In genomic region chr8:124113108-124113507, GRCm38 (mm10) we compare ENCODE assay signal across 24 mouse cellular contexts.
A peak's percentile ranks its signal among the peaks of the same experiment; 100 is the strongest.
DNase-seq lines count a peak whose midpoint lies in the region; ATAC-seq lines count a peak whose summit lies in the region.
"Had no signal": no experiment of that assay in that cellular context is flagged by ENCODE, and none has a peak within 500 bp of the region (broad histone marks: within the 10 kb centered on the region; RNA-seq: fewer than 3 reads in every experiment).

No protein-coding gene starts in this region.

- H3K27ac ChIP-seq in embryonic facial prominence, embryonic 14.5 days (replicated peaks; ENCODE audit: low read depth, low read length) = no peak overlapping the region
- H3K27ac ChIP-seq in embryonic facial prominence, embryonic 10.5 days (replicated peaks) = no peak overlapping the region
- peak overlapping the region; percentile 27; the same call in 1 of the 2 replicates for H3K27ac ChIP-seq in lung, embryonic 15.5 days
- H3K27ac ChIP-seq: embryonic facial prominence, embryonic 13.5 days; heart, embryonic 15.5 days; hindbrain, embryonic 15.5 days; kidney, postnatal 0 days; midbrain, embryonic 12.5 days; neural tube, embryonic 12.5 days had no signal

- no peaks in the 10 kb centered on the region for H3K9me3 ChIP-seq in embryonic facial prominence, embryonic 14.5 days (ENCODE audit: control insufficient read depth, low read length)
- H3K9me3 ChIP-seq in embryonic facial prominence, embryonic 10.5 days = peaks cover 6% of the 10 kb centered on the region; the same call in 1 of the 2 replicates
- H3K9me3 ChIP-seq in lung, embryonic 15.5 days = no peaks in the 10 kb centered on the region
- H3K9me3 ChIP-seq: embryonic facial prominence, embryonic 13.5 days; heart, embryonic 15.5 days; hindbrain, embryonic 15.5 days; midbrain, embryonic 12.5 days; neural tube, embryonic 12.5 days had no signal

- ATAC-seq in embryonic facial prominence, embryonic 14.5 days (ENCODE audit: low read depth) = no peak
- no peak for ATAC-seq in lung, embryonic 15.5 days (ENCODE audit: borderline replicate concordance, extremely low read depth, low FRiP score, low TSS enrichment)
- ATAC-seq: forebrain, postnatal 0 days; intestine, embryonic 16.5 days had no signal

- WGBS in embryonic facial prominence, embryonic 14.5 days = 67% methylated on average over 10 of the region's 10 CpGs
- WGBS in embryonic facial prominence, embryonic 10.5 days = 75% methylated on average over 10 of the region's 10 CpGs
- 54% methylated on average over 10 of the region's 10 CpGs for WGBS in lung, embryonic 15.5 days

- no peaks in the 10 kb centered on the region for H3K36me3 ChIP-seq in embryonic facial prominence, embryonic 14.5 days (ENCODE audit: control insufficient read depth, insufficient read depth, low read length)
- H3K36me3 ChIP-seq in embryonic facial prominence, embryonic 10.5 days (replicated peaks) = no peaks in the 10 kb centered on the region
- no peaks in the 10 kb centered on the region for H3K36me3 ChIP-seq in lung, embryonic 15.5 days
- H3K36me3 ChIP-seq: embryonic facial prominence, embryonic 13.5 days; heart, embryonic 15.5 days; hindbrain, embryonic 15.5 days; midbrain, embryonic 12.5 days; neural tube, embryonic 12.5 days had no signal

- no peaks in the 10 kb centered on the region for H3K4me1 ChIP-seq in embryonic facial prominence, embryonic 14.5 days (ENCODE audit: control insufficient read depth, insufficient read depth, low read length)
- no peaks in the 10 kb centered on the region for H3K4me1 ChIP-seq in embryonic facial prominence, embryonic 10.5 days
- H3K4me1 ChIP-seq in lung, embryonic 15.5 days = 0 out of 2 replicates have a peak, but pooled peaks cover 4% of the 10 kb centered on the region
- H3K4me1 ChIP-seq: embryonic facial prominence, embryonic 13.5 days; hindbrain, embryonic 15.5 days; midbrain, embryonic 12.5 days; neural tube, embryonic 12.5 days had no signal

- no peak overlapping the region for H3K4me2 ChIP-seq in embryonic facial prominence, embryonic 14.5 days (ENCODE audit: low read depth, low read length)
- H3K4me2 ChIP-seq in lung, embryonic 15.5 days = no peak overlapping the region
- H3K4me2 ChIP-seq: embryonic facial prominence, embryonic 13.5 days; heart, embryonic 15.5 days; hindbrain, embryonic 15.5 days; midbrain, embryonic 12.5 days; neural tube, embryonic 12.5 days had no signal

- DNase-seq in embryonic facial prominence, embryonic 14.5 days (ENCODE audit: low spot score) = peak; percentile 40
- no peak for DNase-seq in embryonic facial prominence, embryonic 10.5 days (ENCODE audit: low spot score)
- peak; percentile 30 for DNase-seq in NIH3T3 (ENCODE audit: low read depth)
- peak; percentile 52 to 61 for DNase-seq in lung, postnatal 4 days
- no peak for DNase-seq in frontal cortex, postnatal 25 days (ENCODE audit: low spot score in 2 of 2)
- DNase-seq in layer of hippocampus, postnatal 10 days (ENCODE audit: low spot score in 2 of 2) = no peak
- DNase-seq in frontal cortex, postnatal 14 days (ENCODE audit: low spot score in 2 of 2) = no peak
- DNase-seq: cerebellum, adult 9-10 months; forebrain, postnatal 0 days; gastrocnemius, postnatal 10 days; heart, postnatal 4 days; left cerebral cortex, postnatal 4 days; liver; right cerebral cortex, adult 18-20 months; thymus, postnatal 36 days had no signal

- H3K4me3 ChIP-seq in embryonic facial prominence, embryonic 14.5 days (ENCODE audit: low read depth, low read length) = no peak overlapping the region
- H3K4me3 ChIP-seq in embryonic facial prominence, embryonic 10.5 days = no peak overlapping the region
- no peak overlapping the region for H3K4me3 ChIP-seq in lung, embryonic 15.5 days
- H3K4me3 ChIP-seq: embryonic facial prominence, embryonic 13.5 days; heart, embryonic 15.5 days; hindbrain, embryonic 15.5 days; midbrain, embryonic 12.5 days; neural tube, embryonic 12.5 days had no signal

- no peak overlapping the region for H3K9ac ChIP-seq in embryonic facial prominence, embryonic 14.5 days (ENCODE audit: low read depth, low read length)
- no peak overlapping the region for H3K9ac ChIP-seq in lung, embryonic 15.5 days
- H3K9ac ChIP-seq: embryonic facial prominence, embryonic 13.5 days; forebrain, postnatal 0 days; heart, embryonic 15.5 days; hindbrain, embryonic 15.5 days; midbrain, embryonic 12.5 days; neural tube, embryonic 12.5 days had no signal

- H3K27me3 ChIP-seq in embryonic facial prominence, embryonic 14.5 days (replicated peaks; ENCODE audit: control insufficient read depth, insufficient read depth, low read length) = no peaks in the 10 kb centered on the region
- H3K27me3 ChIP-seq in embryonic facial prominence, embryonic 10.5 days (replicated peaks; ENCODE audit: low read depth, poor library complexity, severe bottlenecking) = no peaks in the 10 kb centered on the region
- H3K27me3 ChIP-seq in lung, embryonic 15.5 days = no peaks in the 10 kb centered on the region
- H3K27me3 ChIP-seq: CH12.LX; embryonic facial prominence, embryonic 13.5 days; hindbrain, embryonic 15.5 days; midbrain, embryonic 12.5 days; neural tube, embryonic 12.5 days had no signal

Comparison
In these comparisons a context has a peak if more than half of its experiments do, and no peak if none do; other contexts are left out.
1. DNase-seq: peak in embryonic facial prominence, embryonic 14.5 days (single experiment), NIH3T3 (single experiment) and lung, postnatal 4 days (2 of 2); none in embryonic facial prominence, embryonic 10.5 days (single experiment), frontal cortex, postnatal 25 days (0 of 2), layer of hippocampus, postnatal 10 days (0 of 2) and frontal cortex, postnatal 14 days (0 of 2).